Mouse (Mus musculus): Measurements from ENCODE around the gene Zfhx3. TPM values are rescaled to one million over a fixed set of nuclear protein-coding genes. Genes with fewer than 3 reads are reported as not detected.

The Zfhx3 gene
- polyA plus RNA-seq, 1 experiment from 2014 or later, result 8.4 TPM

DNA sequence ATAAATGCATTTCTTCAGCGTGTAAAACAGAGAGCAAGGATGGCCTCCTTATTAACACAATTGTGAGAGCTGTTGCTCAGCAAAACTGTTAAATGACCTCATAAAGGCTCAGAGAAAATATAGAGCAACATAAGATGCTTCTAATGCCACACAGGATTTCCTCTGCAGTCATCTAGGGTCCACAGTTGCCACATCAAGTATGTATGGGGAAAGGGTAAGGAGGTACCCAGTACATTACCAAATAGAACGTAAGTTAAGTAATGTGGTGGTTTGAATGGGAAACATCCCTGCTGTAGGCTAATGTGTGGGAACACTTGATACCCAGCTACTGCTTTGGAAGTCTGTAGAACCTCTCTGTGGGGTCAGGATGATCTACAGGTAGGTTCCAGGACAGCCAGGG, 695.4 kb downstream of the Zfhx3 start:
- Histone ChIP-seq H3K4me2 (no peak overlapping the region), H3K4me1 (ENCODE audit: control insufficient read depth, insufficient read depth, low read length) (no peaks in the 10 kb centered on the region), H3K27ac (ENCODE audit: low read depth, low read length) (no peak overlapping the region), H3K9me3 (replicated peaks; ENCODE audit: control insufficient read depth, low read length) (no peaks in the 10 kb centered on the region), H3K27me3 (ENCODE audit: control insufficient read depth, insufficient read depth, low read length) (no peaks in the 10 kb centered on the region), H3K9ac (ENCODE audit: low read depth, low read length) (no peak overlapping the region), H3K36me3 (ENCODE audit: control insufficient read depth, insufficient read depth, low read length) (no peaks in the 10 kb centered on the region), H3K4me3 (ENCODE audit: low read depth, low read length) (no peak overlapping the region)
- no peak for ATAC-seq (replicated peaks; ENCODE audit: insufficient number of reproducible peaks, low FRiP score, low TSS enrichment)
- 89% methylated on average over 2 of the region's 2 CpGs for WGBS (ENCODE audit: insufficient replicate concordance)

DNA sequence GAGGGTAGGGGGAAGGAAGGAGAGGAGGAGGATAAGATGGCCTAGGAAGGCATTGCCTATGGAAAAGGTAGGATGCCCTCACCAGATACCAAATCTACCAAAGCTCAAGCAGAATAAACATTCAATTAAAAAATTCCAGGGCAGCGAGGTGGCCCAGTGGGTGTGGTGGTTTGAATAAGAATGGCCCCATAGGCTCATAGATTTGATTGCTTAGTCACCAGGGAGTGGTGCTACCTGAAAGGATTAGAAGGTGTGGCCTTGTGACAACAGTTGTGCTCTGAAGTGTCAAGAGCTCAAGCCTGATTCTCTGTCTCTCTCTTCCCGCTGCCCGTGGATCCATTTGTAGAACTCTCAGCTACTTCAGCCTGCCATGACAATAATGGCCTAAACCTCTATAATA, 703.2 kb downstream of the Zfhx3 start:
- H3K4me2 ChIP-seq, result no peak overlapping the region
- H3K27me3 ChIP-seq (ENCODE audit: control insufficient read depth, insufficient read depth, low read length), result no peaks in the 10 kb centered on the region
- no peak overlapping the region for H3K27ac ChIP-seq (ENCODE audit: low read depth, low read length)
- H3K4me3 ChIP-seq (ENCODE audit: low read depth, low read length), result no peak overlapping the region
- H3K9me3 ChIP-seq (replicated peaks; ENCODE audit: control insufficient read depth, low read length), result no peaks in the 10 kb centered on the region
- no peak for ATAC-seq (replicated peaks; ENCODE audit: insufficient number of reproducible peaks, low FRiP score, low TSS enrichment)
- 0 out of 2 replicates have a peak, but pooled peaks cover 2% of the 10 kb centered on the region for H3K4me1 ChIP-seq (ENCODE audit: control insufficient read depth, insufficient read depth, low read length)
- no peaks in the 10 kb centered on the region for H3K36me3 ChIP-seq (ENCODE audit: control insufficient read depth, insufficient read depth, low read length)
- H3K9ac ChIP-seq (ENCODE audit: low read depth, low read length), result no peak overlapping the region
- WGBS (ENCODE audit: insufficient replicate concordance), result 75% methylated on average over 3 of the region's 3 CpGs

GRCm38 (mm10) chr8:108647556-108647955, 705.1 kb downstream of the Zfhx3 start:
- Histone ChIP-seq H3K9me3 (replicated peaks; ENCODE audit: control insufficient read depth, low read length) (no peaks in the 10 kb centered on the region), H3K4me1 (ENCODE audit: control insufficient read depth, insufficient read depth, low read length) (0 out of 2 replicates have a peak, but pooled peaks cover 2% of the 10 kb centered on the region), H3K4me3 (ENCODE audit: low read depth, low read length) (no peak overlapping the region), H3K27ac (ENCODE audit: low read depth, low read length) (no peak overlapping the region), H3K9ac (ENCODE audit: low read depth, low read length) (no peak overlapping the region), H3K4me2 (no peak overlapping the region), H3K36me3 (ENCODE audit: control insufficient read depth, insufficient read depth, low read length) (no peaks in the 10 kb centered on the region), H3K27me3 (ENCODE audit: control insufficient read depth, insufficient read depth, low read length) (no peaks in the 10 kb centered on the region)
- 33% methylated on average over 8 of the region's 8 CpGs for WGBS (ENCODE audit: insufficient replicate concordance)
- no peak for ATAC-seq (replicated peaks; ENCODE audit: insufficient number of reproducible peaks, low FRiP score, low TSS enrichment)

GRCm38 (mm10) chr8:108648993-108649392, 706.5 kb downstream of the Zfhx3 start:
- Histone ChIP-seq H3K9me3 (replicated peaks; ENCODE audit: control insufficient read depth, low read length) (no peaks in the 10 kb centered on the region), H3K36me3 (ENCODE audit: control insufficient read depth, insufficient read depth, low read length) (no peaks in the 10 kb centered on the region), H3K4me2 (no peak overlapping the region), H3K4me3 (ENCODE audit: low read depth, low read length) (no peak overlapping the region), H3K27me3 (ENCODE audit: control insufficient read depth, insufficient read depth, low read length) (no peaks in the 10 kb centered on the region), H3K4me1 (ENCODE audit: control insufficient read depth, insufficient read depth, low read length) (0 out of 2 replicates have a peak, but pooled peaks cover 2% of the 10 kb centered on the region), H3K9ac (ENCODE audit: low read depth, low read length) (no peak overlapping the region), H3K27ac (ENCODE audit: low read depth, low read length) (no peak overlapping the region)
- no peak for ATAC-seq (replicated peaks; ENCODE audit: insufficient number of reproducible peaks, low FRiP score, low TSS enrichment)
- 86% methylated on average over 6 of the region's 6 CpGs for WGBS (ENCODE audit: insufficient replicate concordance)

- H3K4me3 ChIP-seq (ENCODE audit: low read depth, low read length), result no peak overlapping the region
- 77% methylated on average over 8 of the region's 8 CpGs for WGBS (ENCODE audit: insufficient replicate concordance)
- H3K27me3 ChIP-seq (ENCODE audit: control insufficient read depth, insufficient read depth, low read length), result no peaks in the 10 kb centered on the region
- no peaks in the 10 kb centered on the region for H3K36me3 ChIP-seq (ENCODE audit: control insufficient read depth, insufficient read depth, low read length)
- H3K27ac ChIP-seq (ENCODE audit: low read depth, low read length), result no peak overlapping the region
- no peak overlapping the region for H3K4me2 ChIP-seq
- no peak overlapping the region for H3K9ac ChIP-seq (ENCODE audit: low read depth, low read length)
- H3K9me3 ChIP-seq (replicated peaks; ENCODE audit: control insufficient read depth, low read length), result no peaks in the 10 kb centered on the region
- 0 out of 2 replicates have a peak, but pooled peaks cover 2% of the 10 kb centered on the region for H3K4me1 ChIP-seq (ENCODE audit: control insufficient read depth, insufficient read depth, low read length)
- no peak for ATAC-seq (replicated peaks; ENCODE audit: insufficient number of reproducible peaks, low FRiP score, low TSS enrichment)
Measured at GRCm38 (mm10) chr8:108650837-108651236, 708.4 kb downstream of the Zfhx3 start.

- H3K4me1 ChIP-seq (ENCODE audit: control insufficient read depth, insufficient read depth, low read length), result no peaks in the 10 kb centered on the region
- H3K9me3 ChIP-seq (replicated peaks; ENCODE audit: control insufficient read depth, low read length), result no peaks in the 10 kb centered on the region
- H3K4me3 ChIP-seq (ENCODE audit: low read depth, low read length), result no peak overlapping the region
- no peak for ATAC-seq (replicated peaks; ENCODE audit: insufficient number of reproducible peaks, low FRiP score, low TSS enrichment)
- no peak overlapping the region for H3K4me2 ChIP-seq
- H3K27ac ChIP-seq (ENCODE audit: low read depth, low read length), result no peak overlapping the region
- no peaks in the 10 kb centered on the region for H3K36me3 ChIP-seq (ENCODE audit: control insufficient read depth, insufficient read depth, low read length)
- 18% methylated on average over 5 of the region's 5 CpGs for WGBS (ENCODE audit: insufficient replicate concordance)
- no peaks in the 10 kb centered on the region for H3K27me3 ChIP-seq (ENCODE audit: control insufficient read depth, insufficient read depth, low read length)
- no peak overlapping the region for H3K9ac ChIP-seq (ENCODE audit: low read depth, low read length)
Measured at GRCm38 (mm10) chr8:108661486-108662093, 719.1 kb downstream of the Zfhx3 start.

DNA sequence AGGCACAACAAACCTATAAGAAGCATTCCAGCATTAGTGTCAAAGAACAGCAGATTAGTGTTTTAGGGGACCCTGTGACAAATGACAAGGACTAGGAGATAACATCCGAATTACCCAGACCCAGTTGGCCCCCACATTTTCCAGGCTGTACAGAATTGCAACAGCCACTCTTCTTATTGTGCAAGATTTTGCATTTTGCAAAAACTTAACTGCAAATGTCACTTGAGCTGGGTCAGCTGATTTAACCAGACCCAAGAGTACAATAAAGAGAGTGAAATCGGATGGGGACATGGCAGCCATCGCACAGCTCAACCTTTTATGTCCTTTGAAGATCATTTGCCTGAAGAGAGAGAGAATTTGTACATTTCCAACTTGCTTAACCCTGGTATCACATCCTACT, 720.3 kb downstream of the Zfhx3 start:
- Histone ChIP-seq H3K4me2 (no peak overlapping the region), H3K9me3 (replicated peaks; ENCODE audit: control insufficient read depth, low read length) (no peaks in the 10 kb centered on the region), H3K4me1 (ENCODE audit: control insufficient read depth, insufficient read depth, low read length) (no peaks in the 10 kb centered on the region), H3K27me3 (ENCODE audit: control insufficient read depth, insufficient read depth, low read length) (no peaks in the 10 kb centered on the region), H3K36me3 (ENCODE audit: control insufficient read depth, insufficient read depth, low read length) (no peaks in the 10 kb centered on the region), H3K9ac (ENCODE audit: low read depth, low read length) (no peak overlapping the region), H3K4me3 (ENCODE audit: low read depth, low read length) (no peak overlapping the region), H3K27ac (ENCODE audit: low read depth, low read length) (no peak overlapping the region)
- no peak for ATAC-seq (replicated peaks; ENCODE audit: insufficient number of reproducible peaks, low FRiP score, low TSS enrichment)
- 79% methylated on average over 3 of the region's 3 CpGs for WGBS (ENCODE audit: insufficient replicate concordance)

- Histone ChIP-seq H3K27me3 (ENCODE audit: control insufficient read depth, insufficient read depth, low read length) (no peaks in the 10 kb centered on the region), H3K36me3 (ENCODE audit: control insufficient read depth, insufficient read depth, low read length) (no peaks in the 10 kb centered on the region), H3K4me1 (ENCODE audit: control insufficient read depth, insufficient read depth, low read length) (no peaks in the 10 kb centered on the region), H3K9ac (ENCODE audit: low read depth, low read length) (no peak overlapping the region), H3K9me3 (replicated peaks; ENCODE audit: control insufficient read depth, low read length) (no peaks in the 10 kb centered on the region), H3K4me2 (no peak overlapping the region), H3K27ac (ENCODE audit: low read depth, low read length) (no peak overlapping the region), H3K4me3 (ENCODE audit: low read depth, low read length) (no peak overlapping the region)
- no peak for ATAC-seq (replicated peaks; ENCODE audit: insufficient number of reproducible peaks, low FRiP score, low TSS enrichment)
- WGBS (ENCODE audit: insufficient replicate concordance), result 81% methylated on average over 11 of the region's 11 CpGs
Measured at GRCm38 (mm10) chr8:108671939-108672515, 729.6 kb downstream of the Zfhx3 start.

DNA sequence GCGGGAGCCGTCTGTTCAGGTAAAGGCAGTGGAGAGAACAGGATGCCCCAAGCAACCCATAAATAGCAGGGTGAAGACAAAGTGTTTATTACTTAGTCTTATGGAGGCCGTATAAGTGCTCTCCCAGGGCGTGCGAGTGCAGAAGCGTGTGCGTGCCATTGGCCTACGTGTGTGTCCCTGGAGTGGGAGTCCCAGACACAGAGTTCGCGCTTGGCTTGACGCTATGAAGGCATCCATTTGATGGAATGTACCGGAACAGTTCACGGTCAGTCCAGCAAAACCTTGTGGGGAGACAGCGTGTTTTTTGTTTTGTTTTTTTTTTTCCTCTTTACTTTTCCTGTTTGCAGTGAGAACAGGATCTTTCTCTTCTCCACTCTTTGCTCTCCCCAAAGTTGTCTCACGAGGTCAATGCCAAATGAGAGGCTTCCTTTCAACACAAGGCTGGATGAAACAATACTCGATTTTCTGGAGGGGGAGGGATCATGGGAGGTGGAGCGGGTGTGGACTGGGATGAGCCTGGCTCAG, 732.6 kb downstream of the Zfhx3 start:
- Histone ChIP-seq H3K9me3 (replicated peaks; ENCODE audit: control insufficient read depth, low read length) (no peaks in the 10 kb centered on the region), H3K27ac (ENCODE audit: low read depth, low read length) (no peak overlapping the region), H3K27me3 (ENCODE audit: control insufficient read depth, insufficient read depth, low read length) (no peaks in the 10 kb centered on the region), H3K4me1 (ENCODE audit: control insufficient read depth, insufficient read depth, low read length) (no peaks in the 10 kb centered on the region), H3K4me2 (no peak overlapping the region), H3K36me3 (ENCODE audit: control insufficient read depth, insufficient read depth, low read length) (no peaks in the 10 kb centered on the region), H3K9ac (ENCODE audit: low read depth, low read length) (no peak overlapping the region), H3K4me3 (ENCODE audit: low read depth, low read length) (no peak overlapping the region)
- no peak for ATAC-seq (replicated peaks; ENCODE audit: insufficient number of reproducible peaks, low FRiP score, low TSS enrichment)
- WGBS (ENCODE audit: insufficient replicate concordance), result 83% methylated on average over 17 of the region's 17 CpGs
